8 mouse cellular contexts compared by ENCODE assay signal in the genomic region with DNA sequence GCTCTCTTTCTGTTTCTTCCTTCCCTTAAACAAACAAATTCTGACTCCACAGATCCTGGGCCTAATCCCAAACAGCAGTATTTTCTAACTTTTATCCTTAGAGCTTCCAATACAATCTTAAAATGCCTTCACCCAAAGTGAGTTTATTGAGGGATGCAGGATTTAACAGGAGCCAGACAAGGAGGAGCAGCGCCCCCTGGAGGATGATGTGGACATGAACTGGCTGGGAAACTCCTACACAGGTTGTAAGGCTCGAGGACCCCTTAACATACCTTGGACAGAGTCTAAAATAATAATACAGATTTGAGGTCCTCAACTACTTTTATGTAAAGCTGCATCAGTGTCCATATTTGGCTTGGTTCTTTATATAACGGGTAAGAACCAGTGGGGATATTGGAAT. TPM values are rescaled to one million over a fixed set of nuclear protein-coding genes. Genes with fewer than 3 reads are reported as not detected.
DNase-seq lines count a peak whose midpoint lies in the region.

No protein-coding gene starts in this region.

- no peaks in the 10 kb centered on the region for H3K36me3 ChIP-seq in splenic B cell, adult 2 months (ENCODE audit: control insufficient read depth, insufficient read depth, low read length, poor library complexity, severe bottlenecking)

- intact Hi-C loops in heart, postnatal 36 days (cut with DNase I) = loop anchor here (5.0 kb wide), 1 partner anchor 669 kb away; no protein-coding TSS in a partner anchor

- peak; percentile 22 to 75 for DNase-seq in adrenal gland, adult (ENCODE audit: inconsistent age in 2 of 2, low spot score in 1 of 2)
- no peak for DNase-seq in adrenal gland, adult 8-10 months
- DNase-seq in ovary, postnatal 36 days (ENCODE audit: low spot score) = peak; percentile 37
- DNase-seq in ovary, postnatal 10 days (ENCODE audit: low spot score) = no peak
- peak; percentile 66 to 76 for DNase-seq in cerebellum, postnatal 4 days (ENCODE audit: low spot score in 2 of 2)
- DNase-seq in heart, postnatal 36 days = peak; percentile 15 to 47
- DNase-seq in lung, postnatal 14 days = peak; percentile 40
- DNase-seq in splenic B cell, adult 2 months (ENCODE audit: low read depth, low spot score) = peak; percentile 66

- no peaks in the 10 kb centered on the region for H3K27me3 ChIP-seq in splenic B cell, adult 2 months (ENCODE audit: control insufficient read depth, insufficient read depth, low read length, poor library complexity, severe bottlenecking)

RNA-seq across cellular contexts. Expression of a gene that starts 19.7 kb away (rescaled TPM):
- 10 to 100 TPM in 3 of 4 experiments, 1 to 10 TPM in 1; 9.6 to 13.5 (median 10.3) TPM for total RNA-seq in adrenal gland, adult 8-10 months (2022)
- 1 to 10 TPM; 2.5 to 3.6 TPM for total RNA-seq in heart, postnatal 36 days (2021)

RNA-seq across cellular contexts. Expression of a gene that starts 41.8 kb away (rescaled TPM):
- 1 to 10 TPM; 2.6 to 4.8 (median 3.6) TPM for total RNA-seq in adrenal gland, adult 8-10 months (2022)
- under 1 TPM; 0.27 to 0.28 TPM for total RNA-seq in heart, postnatal 36 days (2021)

Comparison
In these comparisons a context has a peak if more than half of its experiments do, and no peak if none do; other contexts are left out.
1. DNase-seq: peak in adrenal gland, adult (2 of 2), ovary, postnatal 36 days (single experiment), cerebellum, postnatal 4 days (2 of 2), heart, postnatal 36 days (2 of 2), lung, postnatal 14 days (single experiment) and splenic B cell, adult 2 months (single experiment); none in adrenal gland, adult 8-10 months (single experiment) and ovary, postnatal 10 days (single experiment).